Mouse (Mus musculus): ENCODE data around the gene Pgc. TPM values are rescaled to one million over a fixed set of nuclear protein-coding genes. Genes with fewer than 3 reads are reported as not detected.

The Pgc gene
- polyA plus RNA-seq, 1 experiment: 0.32 TPM

DNA sequence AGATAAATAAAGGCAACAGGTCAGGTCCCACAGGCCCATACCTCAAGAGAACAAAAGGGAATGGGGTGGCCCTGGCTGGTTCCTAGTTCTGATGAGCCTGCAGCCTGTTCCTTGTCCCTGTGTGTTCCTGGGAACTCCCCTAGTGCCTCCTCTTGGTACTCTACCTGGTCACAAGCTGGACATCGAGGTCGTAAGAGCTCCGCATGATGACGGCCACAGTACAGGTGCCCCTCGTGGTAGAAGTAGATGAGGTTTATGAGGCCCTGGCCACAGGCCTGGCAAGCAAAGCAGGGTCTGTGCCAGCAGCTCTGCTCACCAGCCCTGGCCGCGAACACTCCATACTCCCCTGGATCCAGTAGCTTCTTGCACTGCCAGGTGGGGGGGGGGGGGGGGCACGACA, 36.7 kb upstream of the Pgc start:
- Histone ChIP-seq H3K27ac (ENCODE audit: control insufficient read depth, insufficient read depth, low read depth, low read length) (no peak overlapping the region), H3K27me3 (ENCODE audit: control insufficient read depth, insufficient read depth, low read length) (no peaks in the 10 kb centered on the region), H3K36me3 (ENCODE audit: control insufficient read depth, insufficient read depth, low read length) (no peaks in the 10 kb centered on the region), H3K4me3 (ENCODE audit: control insufficient read depth, low read depth, low read length) (no peak overlapping the region), H3K4me1 (ENCODE audit: control insufficient read depth, insufficient read depth, low read length) (peaks cover 30% of the 10 kb centered on the region)
- TF ChIP-seq POLR2A (IDR thresholded peaks at IDR 0.05; ENCODE audit: control insufficient read depth, low read depth, low read length) (no peak), CTCF (IDR thresholded peaks at IDR 0.05; ENCODE audit: control insufficient read depth, insufficient read depth, insufficient replicate concordance, low read depth, low read length) (no peak)

DNA sequence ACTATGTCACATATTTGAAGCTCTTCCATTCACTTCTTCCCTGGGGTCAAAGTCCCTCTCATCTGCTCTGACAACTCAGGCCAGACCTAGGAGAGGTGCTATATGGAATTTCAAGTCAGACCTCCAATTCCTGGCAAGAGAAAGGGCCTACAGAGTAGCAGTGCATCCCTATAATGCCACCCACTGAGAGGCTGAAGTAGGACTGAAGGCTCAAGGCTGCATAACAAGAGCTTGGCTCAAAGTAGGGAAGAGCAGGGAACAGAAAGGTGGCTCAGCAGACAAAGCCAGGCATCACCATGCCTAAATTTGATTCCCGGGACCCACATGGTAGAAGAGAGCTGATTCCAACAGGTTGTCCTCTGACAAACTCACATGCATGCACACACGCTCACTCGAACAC, 35.0 kb upstream of the Pgc start:
- Histone ChIP-seq H3K27ac (ENCODE audit: control insufficient read depth, insufficient read depth, low read depth, low read length) (no peak overlapping the region), H3K36me3 (ENCODE audit: control insufficient read depth, insufficient read depth, low read length) (no peaks in the 10 kb centered on the region), H3K27me3 (ENCODE audit: control insufficient read depth, insufficient read depth, low read length) (no peaks in the 10 kb centered on the region), H3K4me1 (ENCODE audit: control insufficient read depth, insufficient read depth, low read length) (peaks cover 28% of the 10 kb centered on the region), H3K4me3 (ENCODE audit: control insufficient read depth, low read depth, low read length) (no peak overlapping the region)
- TF ChIP-seq POLR2A (IDR thresholded peaks at IDR 0.05; ENCODE audit: control insufficient read depth, low read depth, low read length): no peak
- no peak for TF ChIP-seq CTCF (IDR thresholded peaks at IDR 0.05; ENCODE audit: control insufficient read depth, insufficient read depth, insufficient replicate concordance, low read depth, low read length)

- peak overlapping the region; percentile 91 for H3K4me3 ChIP-seq (ENCODE audit: control insufficient read depth, low read depth, low read length)
- H3K4me1 ChIP-seq (ENCODE audit: control insufficient read depth, insufficient read depth, low read length): peaks cover 17% of the 10 kb centered on the region
- no peaks in the 10 kb centered on the region for H3K36me3 ChIP-seq (ENCODE audit: control insufficient read depth, insufficient read depth, low read length)
- no peaks in the 10 kb centered on the region for H3K27me3 ChIP-seq (ENCODE audit: control insufficient read depth, insufficient read depth, low read length)
- TF ChIP-seq POLR2A (IDR thresholded peaks at IDR 0.05; ENCODE audit: control insufficient read depth, low read depth, low read length) (no peak), CTCF (IDR thresholded peaks at IDR 0.05; ENCODE audit: control insufficient read depth, insufficient read depth, insufficient replicate concordance, low read depth, low read length) (no peak)
- no peak overlapping the region for H3K27ac ChIP-seq (ENCODE audit: control insufficient read depth, insufficient read depth, low read depth, low read length)
Measured at GRCm38 (mm10) chr17:47693671-47694441, 32.8 kb upstream of the Pgc start.

DNA sequence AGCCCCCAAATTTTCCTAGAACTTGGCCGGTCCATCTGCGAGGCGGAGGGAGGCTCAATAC, 32.4 kb upstream of the Pgc start, which contains the start of gene Gm21981:
Gene Gm21981, minus strand, starts transcription at position 14 of the 61 bp plus-strand sequence.
- TF ChIP-seq POLR2A (IDR thresholded peaks at IDR 0.05; ENCODE audit: control insufficient read depth, low read depth, low read length) (no peak), CTCF (IDR thresholded peaks at IDR 0.05; ENCODE audit: control insufficient read depth, insufficient read depth, insufficient replicate concordance, low read depth, low read length) (no peak)
- Histone ChIP-seq H3K36me3 (ENCODE audit: control insufficient read depth, insufficient read depth, low read length) (no peaks in the 10 kb centered on the region), H3K27me3 (ENCODE audit: control insufficient read depth, insufficient read depth, low read length) (no peaks in the 10 kb centered on the region), H3K4me1 (ENCODE audit: control insufficient read depth, insufficient read depth, low read length) (peaks cover 14% of the 10 kb centered on the region), H3K4me3 (ENCODE audit: control insufficient read depth, low read depth, low read length) (peak within 1 kb of the TSS; percentile 91), H3K27ac (ENCODE audit: control insufficient read depth, insufficient read depth, low read depth, low read length) (peak within 1 kb of the TSS; percentile 46; the same call in 1 of the 2 replicates)

- peak; percentile 62; the same call in 1 of the 2 replicates for TF ChIP-seq CTCF (IDR thresholded peaks at IDR 0.05; ENCODE audit: control insufficient read depth, insufficient read depth, insufficient replicate concordance, low read depth, low read length)
- peak; percentile 54 for TF ChIP-seq POLR2A (IDR thresholded peaks at IDR 0.05; ENCODE audit: control insufficient read depth, low read depth, low read length)
- peak within 1 kb of the TSS; percentile 91 for H3K4me3 ChIP-seq (ENCODE audit: control insufficient read depth, low read depth, low read length)
- peaks cover 13% of the 10 kb centered on the region for H3K4me1 ChIP-seq (ENCODE audit: control insufficient read depth, insufficient read depth, low read length)
- peak within 1 kb of the TSS; percentile 46; the same call in 1 of the 2 replicates for H3K27ac ChIP-seq (ENCODE audit: control insufficient read depth, insufficient read depth, low read depth, low read length)
- no peaks in the 10 kb centered on the region for H3K36me3 ChIP-seq (ENCODE audit: control insufficient read depth, insufficient read depth, low read length)
- no peaks in the 10 kb centered on the region for H3K27me3 ChIP-seq (ENCODE audit: control insufficient read depth, insufficient read depth, low read length)
Measured at GRCm38 (mm10) chr17:47694503-47695336, 31.9 kb upstream of the Pgc start, which contains the start of gene Prickle4. TSS of gene Prickle4 (minus strand) at chr17:47694736.

- TF ChIP-seq CTCF (IDR thresholded peaks at IDR 0.05; ENCODE audit: control insufficient read depth, insufficient read depth, insufficient replicate concordance, low read depth, low read length) (no peak), POLR2A (IDR thresholded peaks at IDR 0.05; ENCODE audit: control insufficient read depth, low read depth, low read length) (no peak)
- Histone ChIP-seq H3K27me3 (ENCODE audit: control insufficient read depth, insufficient read depth, low read length) (no peaks in the 10 kb centered on the region), H3K4me3 (ENCODE audit: control insufficient read depth, low read depth, low read length) (peak overlapping the region; percentile 91), H3K4me1 (ENCODE audit: control insufficient read depth, insufficient read depth, low read length) (peaks cover 13% of the 10 kb centered on the region), H3K27ac (ENCODE audit: control insufficient read depth, insufficient read depth, low read depth, low read length) (no peak overlapping the region), H3K36me3 (ENCODE audit: control insufficient read depth, insufficient read depth, low read length) (no peaks in the 10 kb centered on the region)
Measured at GRCm38 (mm10) chr17:47695337-47695710, 31.3 kb upstream of the Pgc start.

DNA sequence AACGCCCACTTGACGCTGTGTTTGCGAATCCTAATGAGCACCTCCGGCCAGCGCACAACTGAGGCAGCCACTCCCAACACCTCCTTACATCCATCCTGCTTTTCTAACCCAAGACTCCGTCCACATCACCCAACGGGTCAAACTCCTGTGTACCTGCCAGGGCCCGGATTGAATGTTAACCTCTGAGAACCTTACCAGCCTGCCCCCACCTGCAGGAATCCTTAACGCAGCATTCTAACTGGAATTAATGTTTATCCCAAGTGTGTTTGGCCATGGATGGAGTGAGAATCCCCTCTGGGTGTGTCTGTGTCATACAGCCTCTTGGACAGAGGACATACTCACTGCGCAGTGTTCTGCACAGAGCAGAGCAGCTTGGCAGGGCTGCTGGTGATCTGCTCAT, 28.5 kb upstream of the Pgc start:
- TF ChIP-seq CTCF (IDR thresholded peaks at IDR 0.05; ENCODE audit: control insufficient read depth, insufficient read depth, insufficient replicate concordance, low read depth, low read length): no peak
- TF ChIP-seq POLR2A (IDR thresholded peaks at IDR 0.05; ENCODE audit: control insufficient read depth, low read depth, low read length): no peak
- H3K36me3 ChIP-seq (ENCODE audit: control insufficient read depth, insufficient read depth, low read length): no peaks in the 10 kb centered on the region

More for the DNA sequence above, 28.5 kb upstream of the Pgc start:
- H3K4me3 ChIP-seq (ENCODE audit: control insufficient read depth, low read depth, low read length): no peak overlapping the region
- H3K27me3 ChIP-seq (ENCODE audit: control insufficient read depth, insufficient read depth, low read length): no peaks in the 10 kb centered on the region
- H3K4me1 ChIP-seq (ENCODE audit: control insufficient read depth, insufficient read depth, low read length): peaks cover 20% of the 10 kb centered on the region
- H3K27ac ChIP-seq (ENCODE audit: control insufficient read depth, insufficient read depth, low read depth, low read length): no peak overlapping the region
